Mouse (Mus musculus) forebrain, embryonic 15.5 days (tissue): Measurements from ENCODE around the gene 6820408C15Rik. TPM values are rescaled to one million over a fixed set of nuclear protein-coding genes. Genes with fewer than 3 reads are reported as not detected.

ENCODE experiments used
- ATAC-seq: fragments of 200-750 bp; cut with Nextera tagmentation; replicated peaks from 2 replicates; pipeline ENCODE4 v1.8.0; 2017; ENCODE audit warnings: mild to moderate bottlenecking, moderate TSS enrichment, moderate library complexity
- H3K27ac ChIP-seq: fragments of 300-500 bp; sonication (generic); replicated peaks from 2 replicates; pipeline ENCODE4 v1.5.1; 2015; ENCODE audit warnings: mild to moderate bottlenecking, inconsistent platforms
- H3K27me3 ChIP-seq: fragments of 300-500 bp; sonication (generic); 2 replicates; pipeline ENCODE4 v1.6.1; 2015; ENCODE audit warnings: inconsistent platforms
- H3K36me3 ChIP-seq: fragments of 300-500 bp; sonication (generic); 2 replicates; pipeline ENCODE4 v1.6.1; 2015; ENCODE audit warnings: mild to moderate bottlenecking, inconsistent platforms
- H3K4me1 ChIP-seq: fragments of 300-500 bp; sonication (generic); 2 replicates; pipeline ENCODE4 v1.6.1; 2015; ENCODE audit warnings: inconsistent platforms
- H3K4me2 ChIP-seq: fragments of 300-500 bp; sonication (generic); replicated peaks from 2 replicates; pipeline ENCODE4 v1.6.1; 2015; ENCODE audit warnings: mild to moderate bottlenecking, inconsistent platforms
- H3K4me3 ChIP-seq: fragments of 300-500 bp; sonication (generic); 2 replicates; pipeline ENCODE4 v1.5.1; 2015; ENCODE audit warnings: mild to moderate bottlenecking, inconsistent platforms
- H3K9ac ChIP-seq: fragments of 300-500 bp; sonication (generic); replicated peaks from 2 replicates; pipeline ENCODE4 v1.6.1; 2015; ENCODE audit warnings: mild to moderate bottlenecking, inconsistent platforms
- H3K9me3 ChIP-seq: fragments of 300-500 bp; sonication (generic); 2 replicates; pipeline ENCODE4 v1.6.1; 2016; ENCODE audit warnings: inconsistent platforms
- WGBS: fragments of 180-500 bp; shearing (Covaris S2); methylation state at CpG from one replicate; pipeline ENCODE4 v1.1.7; 2015; ENCODE audit warnings: mixed read lengths; 5-methylcytosine and 5-hydroxymethylcytosine counted together
- polyA plus RNA-seq: library from polyadenylated mRNA; unstranded; fragments of >200 nt; fragmentation: Nextera tagmentation; extraction: Ambion mirVana; gene quantifications from 2 replicates; pipeline ENCODE4 v1.2.1, GENCODE M21; 2015

Gene 6820408C15Rik
- polyA plus RNA-seq, 1 experiment from 2014 or later, result 3.7 TPM

- no peaks in the 10 kb centered on the region for H3K9me3 ChIP-seq
- H3K27ac ChIP-seq, result no peak overlapping the region
- H3K4me2 ChIP-seq, result no peak overlapping the region
- H3K4me3 ChIP-seq, result no peak overlapping the region
- H3K4me1 ChIP-seq, result no peaks in the 10 kb centered on the region
- no peak overlapping the region for H3K9ac ChIP-seq
- H3K27me3 ChIP-seq, result no peaks in the 10 kb centered on the region
- ATAC-seq, result no peak
- H3K36me3 ChIP-seq, result no peaks in the 10 kb centered on the region
- WGBS, result 74% methylated on average over 2 of the region's 2 CpGs
These were observed 71.6 kb downstream of the 6820408C15Rik start for GRCm38 (mm10) chr2:152487024-152487423.

DNA sequence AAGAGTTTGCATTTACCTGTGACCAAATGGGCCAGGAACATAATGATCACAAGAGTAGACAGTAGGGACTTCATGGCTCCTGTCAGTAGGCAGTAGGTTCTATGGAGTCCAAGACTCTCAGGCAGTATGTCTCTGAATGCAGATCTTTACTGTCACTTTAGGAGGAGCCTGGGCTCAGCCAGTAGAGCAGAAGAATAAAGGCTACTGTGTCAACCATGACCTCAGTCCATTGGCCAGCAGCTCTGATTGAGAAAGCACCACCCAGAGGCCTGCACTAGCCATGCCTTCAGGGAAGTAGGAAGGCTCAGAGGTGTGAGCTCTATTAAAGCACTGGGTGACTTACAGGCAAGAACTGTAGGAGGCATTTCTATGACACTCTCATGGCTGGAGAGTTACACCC, 74.7 kb downstream of the 6820408C15Rik start, which contains the start of gene Defb22:
TSS of gene Defb22 (minus strand) at position 101 of the 400 bp plus-strand sequence.
- Histone ChIP-seq H3K36me3 (no peaks in the 10 kb centered on the region), H3K9me3 (no peaks in the 10 kb centered on the region), H3K4me2 (no peak within 1 kb of the TSS), H3K27ac (no peak within 1 kb of the TSS), H3K27me3 (no peaks in the 10 kb centered on the region), H3K4me3 (no peak within 1 kb of the TSS), H3K4me1 (no peaks in the 10 kb centered on the region), H3K9ac (no peak within 1 kb of the TSS)
- ATAC-seq, result no peak

DNA sequence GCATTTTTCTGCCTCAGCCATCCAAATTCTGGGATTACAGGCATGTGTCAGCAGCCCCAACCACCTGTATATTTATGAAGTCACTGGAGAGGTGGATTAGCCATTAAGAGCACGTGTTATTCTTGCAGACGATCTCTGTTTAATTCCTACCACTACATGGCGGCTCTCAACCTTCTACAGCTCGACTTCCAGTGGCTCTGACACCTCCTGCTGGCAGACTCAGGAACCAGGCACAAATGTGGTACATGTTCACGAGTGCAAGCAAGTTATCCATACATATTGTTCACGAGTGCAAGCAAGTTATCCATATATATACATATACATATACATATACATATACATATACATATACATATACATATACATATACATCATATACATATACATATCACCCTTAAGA, 77.8 kb downstream of the 6820408C15Rik start:
- Histone ChIP-seq H3K4me2 (no peak overlapping the region), H3K36me3 (no peaks in the 10 kb centered on the region), H3K27ac (no peak overlapping the region), H3K9me3 (no peaks in the 10 kb centered on the region), H3K4me1 (no peaks in the 10 kb centered on the region), H3K27me3 (no peaks in the 10 kb centered on the region), H3K4me3 (no peak overlapping the region), H3K9ac (no peak overlapping the region)
- no peak for ATAC-seq
- WGBS, result 80% methylated on average over 6 of the region's 6 CpGs

Other genes with a start within 250 kb of the 6820408C15Rik start
- 116 TPM in 2 replicates for gene Csnk2a1, start 188.7 kb upstream of the 6820408C15Rik start, polyA plus RNA-seq
- gene Tbc1d20, start 121.8 kb upstream of the 6820408C15Rik start, polyA plus RNA-seq, result 36.8 and 37.9 TPM in 2 replicates
- gene Rbck1, start 82.9 kb upstream of the 6820408C15Rik start, polyA plus RNA-seq, result 102 and 105 TPM in 2 replicates
- gene Trib3, start 71.6 kb upstream of the 6820408C15Rik start, polyA plus RNA-seq, result 0.55 and 0.85 TPM in 2 replicates
- gene Nrsn2, start 38.9 kb upstream of the 6820408C15Rik start, polyA plus RNA-seq, result 13.5 and 13.6 TPM in 2 replicates
- 17.7 and 18.3 TPM in 2 replicates for gene Sox12, start 17.5 kb upstream of the 6820408C15Rik start, polyA plus RNA-seq
- 18.7 TPM in 2 replicates for gene Zcchc3, start 560 bp upstream of the 6820408C15Rik start, polyA plus RNA-seq
- gene Defb23, start 49.0 kb downstream of the 6820408C15Rik start, polyA plus RNA-seq, result not detected in 2 replicates
- gene Defb20, start 61.5 kb downstream of the 6820408C15Rik start, polyA plus RNA-seq, result not detected in 2 replicates
- not detected in 2 replicates for gene Defb22, start 74.6 kb downstream of the 6820408C15Rik start, polyA plus RNA-seq
- gene Defb26, start 96.1 kb downstream of the 6820408C15Rik start, polyA plus RNA-seq, result not detected in 2 replicates
- not detected in 2 replicates for gene Defb28, start 102.7 kb downstream of the 6820408C15Rik start, polyA plus RNA-seq
- not detected in 2 replicates for gene Defb29, start 124.5 kb downstream of the 6820408C15Rik start, polyA plus RNA-seq
- gene Gm17416, start 153.8 kb downstream of the 6820408C15Rik start, polyA plus RNA-seq, result not detected in 2 replicates
- gene Defb21, start 157.2 kb downstream of the 6820408C15Rik start, polyA plus RNA-seq, result not detected in 2 replicates
- not detected in 2 replicates for gene Defb19, start 164.7 kb downstream of the 6820408C15Rik start, polyA plus RNA-seq
- gene Defb45, start 183.8 kb downstream of the 6820408C15Rik start, polyA plus RNA-seq, result not detected in 2 replicates
- not detected in 2 replicates for gene Defb36, start 188.7 kb downstream of the 6820408C15Rik start, polyA plus RNA-seq
- not detected in 2 replicates for gene Defb25, start 207.5 kb downstream of the 6820408C15Rik start, polyA plus RNA-seq
- gene Rem1, start 211.4 kb downstream of the 6820408C15Rik start, polyA plus RNA-seq, result 0.36 and 0.62 TPM in 2 replicates